Mouse (Mus musculus): ENCODE measurements around the gene Cst11. TPM values are rescaled to one million over a fixed set of nuclear protein-coding genes. Genes with fewer than 3 reads are reported as not detected.

Cst11 gene
- total RNA-seq (2023) = not detected

GRCm38 (mm10) chr2:148771397-148771796 lies at the start of gene Cst11:
Gene Cst11, minus strand, starts transcription at chr2:148771497.

GRCm38 (mm10) chr2:148819909-148820308 lies 48.6 kb upstream of the Cst11 start, which contains the start of gene Cst13:
Gene Cst13, plus strand, starts transcription at chr2:148820081.

GRCm38 (mm10) chr2:148798485-148798884 lies 27.2 kb upstream of the Cst11 start, which contains the start of gene Cst8:
Gene Cst8, plus strand, starts transcription at chr2:148798785.

GRCm38 (mm10) chr2:148789142-148789541 lies 17.8 kb upstream of the Cst11 start, which contains the start of gene Cst12:
Gene Cst12, plus strand, starts transcription at chr2:148789361.

GRCm38 (mm10) chr2:148781709-148782108 lies 10.4 kb upstream of the Cst11 start, which contains the start of gene 8030411F24Rik:
Gene 8030411F24Rik, plus strand, starts transcription at chr2:148782009.

GRCm38 (mm10) chr2:148750058-148750457 lies 21.2 kb downstream of the Cst11 start, which contains the start of gene Cstl1:
Gene Cstl1, plus strand, starts transcription at chr2:148750358.

GRCm38 (mm10) chr2:148732327-148733000 lies 38.8 kb downstream of the Cst11 start, which contains the start of gene Napb:
Gene Napb, minus strand, starts transcription at chr2:148732467.

Other genes with a start within 250 kb of the Cst11 start
- 16.1 TPM for gene Nxt1, start 98.9 kb downstream of the Cst11 start, total RNA-seq (2023)
- gene Gzf1, start 90.5 kb downstream of the Cst11 start, total RNA-seq (2023) = 8.1 TPM
- 1.0 TPM for gene Napb, start 39.0 kb downstream of the Cst11 start, total RNA-seq (2023)
- gene Cstl1, start 21.1 kb downstream of the Cst11 start, total RNA-seq (2023) = not detected
- gene 8030411F24Rik, start 10.5 kb upstream of the Cst11 start, total RNA-seq (2023) = not detected
- gene Cst12, start 17.9 kb upstream of the Cst11 start, total RNA-seq (2023) = not detected
- gene Cst8, start 27.3 kb upstream of the Cst11 start, total RNA-seq (2023) = not detected
- gene Cst13, start 48.6 kb upstream of the Cst11 start, total RNA-seq (2023) = not detected
- gene Cst9, start 63.6 kb upstream of the Cst11 start, total RNA-seq (2023) = not detected
- not detected for gene 9230104L09Rik, start 93.5 kb upstream of the Cst11 start, total RNA-seq (2023)
- 80.1 TPM for gene Cst3, start 104.2 kb upstream of the Cst11 start, total RNA-seq (2023)
- gene Gm1330, start 231.8 kb upstream of the Cst11 start, total RNA-seq (2023) = not detected
- not detected for gene Gm10750, start 245.7 kb upstream of the Cst11 start, total RNA-seq (2023)